Mouse (Mus musculus) spleen, adult 2 months (tissue): ENCODE data around the gene Alox15. TPM values are rescaled to one million over a fixed set of nuclear protein-coding genes. Genes with fewer than 3 reads are reported as not detected.
A peak's percentile ranks its signal among the peaks of the same experiment; 100 is the strongest.

ENCODE experiments used
- DNase-seq, 2 experiments: peaks; one replicate each; pipeline versions ENCODE4 v3.0.0 to v3.0.0-alpha.2; 2012 to 2021; ENCODE audit warnings: low spot score in 2 of 2, low read depth in 1 of 2
- H3K27ac ChIP-seq: fragments of 200-500 bp; 2 replicates; pipeline ENCODE4 v1.5.1; 2012; ENCODE audit warnings: low read length, inconsistent platforms; ENCODE audit not compliant: insufficient read depth
- H3K27me3 ChIP-seq: fragments of 200-500 bp; 2 replicates; pipeline ENCODE4 v1.6.1; 2012; ENCODE audit warnings: mild to moderate bottlenecking, moderate library complexity, low read length, inconsistent platforms; ENCODE audit not compliant: control insufficient read depth, insufficient read depth
- H3K36me3 ChIP-seq: fragments of 200-500 bp; 2 replicates; pipeline ENCODE4 v1.6.1; 2012; ENCODE audit warnings: mild to moderate bottlenecking, low read length, inconsistent platforms; ENCODE audit not compliant: control insufficient read depth, insufficient read depth
- H3K4me1 ChIP-seq: fragments of 200-500 bp; 2 replicates; pipeline ENCODE4 v1.6.1; 2011; ENCODE audit warnings: inconsistent platforms; ENCODE audit not compliant: control insufficient read depth, insufficient read depth, insufficient read length
- H3K4me3 ChIP-seq: fragments of 200-500 bp; 2 replicates; pipeline ENCODE4 v1.5.1; 2011; ENCODE audit warnings: mild to moderate bottlenecking, inconsistent platforms; ENCODE audit not compliant: insufficient read depth, insufficient read length; ENCODE audit errors: extremely low read depth
- CTCF ChIP-seq: fragments of 200-500 bp; IDR thresholded peaks from 2 replicates; pipeline ENCODE4 v1.5.1; 2011; ENCODE audit warnings: mild to moderate bottlenecking, inconsistent platforms; ENCODE audit not compliant: insufficient read depth, insufficient read length, insufficient replicate concordance; ENCODE audit errors: extremely low read depth
- POLR2A ChIP-seq: fragments of 200-500 bp; IDR thresholded peaks from 2 replicates; pipeline ENCODE4 v1.6.1; 2011; ENCODE audit warnings: low read depth, low read length, inconsistent platforms
- WGBS: fragments of 180-500 bp; shearing (Covaris S2); methylation state at CpG from one replicate; pipeline ENCODE4 v1.1.7; 2018; 5-methylcytosine and 5-hydroxymethylcytosine counted together
- polyA plus RNA-seq: library from polyadenylated mRNA; depleted of rRNA; stranded (reverse); fragments of >200 nt; gene quantifications from 2 replicates; pipeline ENCODE4 v1.2.3, GENCODE M21; 2012

Gene Alox15
- polyA plus RNA-seq, 1 experiment: 2.5 TPM

DNA sequence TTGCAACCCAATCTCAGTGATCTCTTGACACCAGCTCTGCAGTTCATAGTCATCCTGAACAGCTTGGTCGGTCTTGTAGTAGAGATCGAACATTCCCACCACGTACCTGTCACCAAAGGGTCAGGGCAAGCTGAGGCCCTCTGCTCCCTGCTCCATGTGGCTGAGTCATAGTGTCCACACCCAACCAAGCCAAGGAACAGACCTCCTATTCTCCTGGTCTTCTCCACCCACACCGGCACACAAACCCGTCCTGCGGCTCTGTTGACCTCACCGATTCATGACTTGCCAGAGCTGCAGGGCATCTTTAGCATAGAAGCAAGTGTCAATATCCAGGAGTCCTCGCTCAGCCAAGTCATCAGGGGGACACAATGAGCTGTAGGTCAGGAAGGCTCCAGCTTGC is 6.3 kb downstream of the Alox15 start:
- Histone ChIP-seq H3K27ac (no peak overlapping the region), H3K27me3 (no peaks in the 10 kb centered on the region), H3K4me1 (no peaks in the 10 kb centered on the region), H3K4me3 (no peak overlapping the region), H3K36me3 (no peaks in the 10 kb centered on the region)
- no peak for DNase-seq
- TF ChIP-seq POLR2A (no peak), CTCF (no peak)
- 94% methylated on average over 8 of the region's 8 CpGs for WGBS

DNA sequence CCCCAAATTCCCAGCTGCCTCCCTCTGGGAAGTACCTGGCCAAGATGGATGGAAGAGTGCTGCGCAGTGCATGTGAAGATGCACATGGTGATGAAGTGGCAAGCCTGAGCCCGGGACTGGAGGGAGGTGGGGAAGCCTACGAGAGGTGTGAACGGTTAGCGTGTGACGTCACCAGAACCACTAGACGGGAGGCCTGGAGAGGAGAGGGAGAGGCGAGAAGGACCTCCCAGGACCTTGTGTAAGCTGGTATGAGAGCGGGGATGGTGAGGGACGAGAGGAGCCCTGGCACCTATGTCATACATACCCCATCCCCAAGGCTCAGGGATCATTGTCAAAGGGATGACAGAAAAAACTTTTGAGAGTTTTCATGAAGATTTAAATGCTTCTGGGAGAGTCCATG is 6.8 kb downstream of the Alox15 start:
- 81% methylated on average over 10 of the region's 10 CpGs for WGBS

DNA sequence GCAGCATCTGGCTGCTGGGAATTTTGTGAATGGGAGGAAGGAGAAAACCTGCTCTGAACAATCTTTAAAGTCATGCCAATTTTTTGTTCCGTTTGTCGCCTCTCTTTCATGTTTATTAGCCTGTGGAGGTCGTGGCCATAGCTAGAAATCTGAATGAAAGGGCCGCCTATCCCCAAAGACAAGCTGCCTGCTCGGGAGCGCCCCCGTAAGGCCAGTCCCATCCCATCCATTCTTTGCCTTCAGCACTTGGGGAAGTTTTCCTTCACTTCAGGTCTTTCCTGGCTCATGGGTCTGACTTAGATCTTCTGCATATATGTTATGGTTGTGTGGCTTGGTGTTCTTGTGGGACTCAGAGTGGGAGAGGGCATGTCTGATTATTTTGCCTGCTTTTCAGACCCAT is 12.3 kb downstream of the Alox15 start:
- TF ChIP-seq CTCF: no peak
- no peak for TF ChIP-seq POLR2A
- Histone ChIP-seq H3K4me3 (no peak overlapping the region), H3K27me3 (no peaks in the 10 kb centered on the region), H3K36me3 (no peaks in the 10 kb centered on the region), H3K27ac (no peak overlapping the region), H3K4me1 (no peaks in the 10 kb centered on the region; the same call in 1 of the 2 replicates)
- 68% methylated on average over 7 of the region's 7 CpGs for WGBS
- DNase-seq: no peak

More for the DNA sequence above, 6.8 kb downstream of the Alox15 start:
- TF ChIP-seq POLR2A: no peak
- no peak for TF ChIP-seq CTCF
- DNase-seq: no peak
- no peaks in the 10 kb centered on the region for H3K4me1 ChIP-seq
- no peaks in the 10 kb centered on the region for H3K36me3 ChIP-seq
- no peaks in the 10 kb centered on the region for H3K27me3 ChIP-seq
- H3K27ac ChIP-seq: no peak overlapping the region
- H3K4me3 ChIP-seq: no peak overlapping the region

DNA sequence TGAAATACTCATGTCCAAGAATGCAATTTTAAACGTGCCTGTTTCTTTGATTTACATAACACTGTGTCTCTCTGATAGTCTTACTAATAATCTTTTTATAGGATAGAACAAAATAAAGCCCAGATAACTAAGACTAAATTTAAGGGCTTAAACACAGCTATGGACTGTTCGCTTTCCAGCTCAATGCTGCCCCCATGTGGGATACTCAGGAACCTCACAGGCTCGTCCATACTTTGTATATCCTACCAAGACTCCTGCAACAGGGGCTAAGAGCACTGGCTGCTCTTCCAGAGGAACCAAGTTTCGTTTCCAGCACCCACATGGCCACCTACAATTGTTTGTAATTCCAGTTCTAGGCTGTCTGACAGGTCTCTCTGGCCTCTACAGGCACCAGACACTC is 17.4 kb downstream of the Alox15 start:
- H3K4me1 ChIP-seq: no peaks in the 10 kb centered on the region; the same call in 1 of the 2 replicates
- H3K36me3 ChIP-seq: no peaks in the 10 kb centered on the region
- no peak overlapping the region for H3K4me3 ChIP-seq
- TF ChIP-seq CTCF: peak; percentile 30; the same call in 1 of the 2 replicates
- no peak for TF ChIP-seq POLR2A
- H3K27me3 ChIP-seq: no peaks in the 10 kb centered on the region
- DNase-seq: peak in 1 of 2 experiments; percentile 41
- 28% methylated on average over 4 of the region's 4 CpGs for WGBS
- H3K27ac ChIP-seq: no peak overlapping the region

DNA sequence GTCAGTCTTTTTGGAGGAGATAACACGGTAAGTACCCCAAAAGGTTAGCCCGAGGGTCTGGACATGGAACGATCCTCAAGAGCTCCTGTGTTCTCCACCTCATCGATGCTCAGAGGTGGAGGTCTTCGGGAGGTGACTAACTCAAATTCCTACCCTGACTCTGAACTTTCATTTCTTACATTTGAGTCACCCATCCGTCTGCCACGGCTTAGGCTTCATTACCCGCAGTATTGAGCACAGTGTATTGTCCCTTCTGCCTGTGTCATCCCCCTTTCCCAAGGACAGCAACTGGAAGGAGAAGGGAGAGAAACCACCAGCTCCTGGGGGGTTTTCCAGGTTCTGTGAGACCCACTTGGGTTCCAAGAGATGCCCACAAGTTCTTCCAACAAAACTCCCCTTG is 27.1 kb downstream of the Alox15 start:
- Histone ChIP-seq H3K27ac (no peak overlapping the region), H3K4me1 (no peaks in the 10 kb centered on the region), H3K36me3 (no peaks in the 10 kb centered on the region), H3K4me3 (no peak overlapping the region), H3K27me3 (peaks cover 3% of the 10 kb centered on the region; the same call in 1 of the 2 replicates)
- TF ChIP-seq POLR2A (no peak), CTCF (no peak)
- no peak for DNase-seq
- WGBS: 88% methylated on average over 8 of the region's 8 CpGs

DNA sequence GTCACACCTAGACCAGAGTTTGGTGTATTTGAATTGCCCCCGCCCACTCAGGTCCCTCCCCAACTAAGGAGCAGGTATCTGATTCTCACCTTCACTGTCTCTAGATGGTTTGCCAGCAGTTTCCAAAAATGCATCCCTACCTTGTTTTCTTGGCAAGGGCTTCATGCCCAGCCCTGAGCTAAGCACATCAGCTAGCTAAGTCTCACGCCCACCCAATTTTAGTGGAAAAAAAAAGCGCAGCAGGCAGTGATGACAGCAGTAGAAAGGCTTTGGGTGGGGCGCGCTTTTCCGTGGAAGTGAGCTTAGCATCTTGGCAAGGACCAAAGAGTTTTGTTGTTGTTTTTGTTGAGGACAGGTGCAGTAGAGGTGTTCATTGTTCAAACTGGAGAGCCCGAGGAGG is 29.3 kb downstream of the Alox15 start, which contains the start of gene Alox12e:
Gene Alox12e, minus strand, starts transcription at position 101 of the 400 bp plus-strand sequence.
- DNase-seq: no peak
- H3K4me3 ChIP-seq: no peak within 1 kb of the TSS
- H3K27ac ChIP-seq: no peak within 1 kb of the TSS
- no peaks in the 10 kb centered on the region for H3K36me3 ChIP-seq
- H3K4me1 ChIP-seq: no peaks in the 10 kb centered on the region
- H3K27me3 ChIP-seq: peaks cover 3% of the 10 kb centered on the region; the same call in 1 of the 2 replicates
- TF ChIP-seq CTCF (no peak), POLR2A (no peak)
- WGBS: 38% methylated on average over 7 of the region's 7 CpGs

DNA sequence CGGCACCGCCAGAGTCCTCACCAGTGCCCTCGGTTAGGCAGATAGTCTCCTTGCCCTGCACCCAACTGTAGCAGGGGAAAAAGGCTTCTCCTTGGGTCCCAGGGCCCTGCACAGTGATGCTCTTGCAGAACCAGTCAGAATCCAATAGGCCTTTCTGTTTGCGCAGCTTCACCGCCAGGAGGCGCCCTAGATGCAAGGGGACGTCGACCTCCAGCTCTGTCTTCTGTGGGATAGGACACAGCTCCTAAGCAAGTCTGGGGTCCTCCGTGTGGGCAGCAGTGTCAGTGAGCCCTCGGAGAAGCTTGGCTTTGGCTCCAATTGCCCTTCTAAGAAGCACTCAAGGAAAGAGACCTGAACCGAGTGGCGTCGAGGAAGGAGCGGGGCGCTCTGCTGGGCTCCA is 30.2 kb downstream of the Alox15 start:
- no peak for TF ChIP-seq POLR2A
- TF ChIP-seq CTCF: peak; percentile 62; the same call in 1 of the 2 replicates
- Histone ChIP-seq H3K4me3 (no peak overlapping the region), H3K27ac (no peak overlapping the region), H3K4me1 (no peaks in the 10 kb centered on the region), H3K36me3 (no peaks in the 10 kb centered on the region), H3K27me3 (peaks cover 3% of the 10 kb centered on the region; the same call in 1 of the 2 replicates)
- 9% methylated on average over 15 of the region's 15 CpGs for WGBS
- DNase-seq: peak in 1 of 2 experiments; percentile 24
